Mouse (Mus musculus) A20 (cell line): Measurements from ENCODE around the gene Amt.
"Not testable (repeated sequence)": the region's sequence is repeated elsewhere in the genome, so short reads cannot be mapped to it uniquely, and the experiment has no call there.

Source experiments
- DNase-seq: peaks from one replicate; pipeline ENCODE4 v3.0.0-alpha.2; 2011; ENCODE audit warnings: low read depth, low spot score

Amt gene

DNA sequence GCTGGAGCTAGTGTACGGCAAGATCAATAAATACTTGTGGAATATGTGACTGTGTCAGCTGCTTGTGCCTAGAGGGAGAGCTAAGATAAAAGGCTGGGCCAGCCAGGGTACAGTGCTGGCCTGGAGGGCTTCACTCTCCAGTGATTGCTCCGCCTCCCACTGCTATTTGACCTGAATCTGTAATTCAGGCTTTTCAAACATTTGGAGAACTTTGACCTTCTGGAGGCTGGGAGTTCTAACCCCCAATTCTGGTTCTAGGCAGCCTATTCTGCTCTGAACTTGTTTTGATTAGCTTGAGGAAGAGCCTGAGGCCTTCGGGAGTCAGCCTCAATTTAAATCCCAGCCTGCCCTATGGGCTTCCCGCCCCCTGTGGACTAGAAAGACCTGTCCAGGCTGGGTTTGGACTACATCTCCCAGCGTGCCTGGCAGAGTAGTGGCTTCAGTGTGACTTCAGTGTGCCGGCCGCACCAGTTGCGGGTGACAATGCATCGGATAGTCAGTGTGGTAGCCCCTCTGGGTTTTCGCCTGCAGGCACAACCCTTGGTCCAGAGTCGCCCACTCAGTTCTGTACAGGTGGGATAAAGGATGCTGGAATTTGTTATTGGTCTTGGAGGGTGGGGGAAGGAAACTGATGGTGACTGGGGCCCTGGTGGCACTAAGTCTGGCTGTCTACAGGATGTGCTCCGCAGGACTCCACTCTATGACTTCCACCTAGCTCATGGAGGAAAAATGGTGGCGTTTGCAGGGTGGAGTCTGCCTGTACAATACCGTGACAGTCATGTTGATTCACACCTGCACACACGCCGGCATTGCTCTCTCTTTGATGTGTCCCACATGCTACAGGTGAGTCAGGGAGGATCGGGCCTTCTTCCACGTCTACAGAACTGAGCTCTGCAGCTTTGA, at the start of gene Amt:
Gene Amt (plus strand): TSS at position 401 of the 903 bp plus-strand sequence.
- DNase-seq, result no peak

GRCm38 (mm10) chr9:108248957-108249356, 47.7 kb upstream of the Amt start:
- DNase-seq, result no peak

- no peak for DNase-seq
Observed at GRCm38 (mm10) chr9:108251877-108252276, 44.8 kb upstream of the Amt start.

- no peak for DNase-seq
Observed at GRCm38 (mm10) chr9:108252766-108253165, 43.9 kb upstream of the Amt start.

DNA sequence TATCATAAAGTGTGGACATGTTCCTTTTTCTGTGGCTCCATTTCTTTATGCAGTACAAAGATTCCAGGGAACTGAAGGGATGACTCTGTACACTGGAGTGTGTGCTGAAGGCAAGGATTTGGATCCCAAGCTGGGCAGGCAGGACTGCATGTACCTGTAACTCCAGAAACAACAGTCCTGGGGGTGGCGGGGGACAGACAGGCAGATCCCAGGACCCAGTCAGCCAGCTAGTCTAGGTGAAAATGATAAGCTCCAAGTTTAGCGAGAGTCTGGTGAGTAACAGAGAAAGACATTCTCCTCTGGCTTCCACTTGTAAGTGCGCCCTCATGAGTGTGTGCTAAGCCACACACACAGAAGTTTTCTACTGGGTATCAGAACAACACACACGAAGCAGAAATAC, 36.1 kb upstream of the Amt start:
- DNase-seq, result no peak

DNA sequence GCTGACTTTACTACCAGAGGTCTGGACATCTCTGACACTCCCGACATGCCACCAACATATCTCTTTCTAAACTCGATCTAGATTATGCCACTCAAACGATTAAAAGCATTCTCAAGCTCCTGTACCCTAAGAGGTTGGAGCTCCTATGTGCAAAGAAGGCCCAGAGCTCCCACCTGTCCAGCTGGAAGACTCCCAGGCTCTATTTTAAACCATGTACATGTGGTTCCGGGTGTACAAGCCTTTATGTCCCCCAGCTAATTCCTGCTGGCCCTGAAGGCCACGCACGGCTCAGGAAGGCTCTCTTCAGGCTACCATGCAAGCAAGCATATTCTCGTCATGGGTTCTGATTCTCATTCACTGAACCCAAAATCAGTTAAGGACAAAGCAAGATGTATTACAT, 34.8 kb upstream of the Amt start:
- no peak for DNase-seq

DNA sequence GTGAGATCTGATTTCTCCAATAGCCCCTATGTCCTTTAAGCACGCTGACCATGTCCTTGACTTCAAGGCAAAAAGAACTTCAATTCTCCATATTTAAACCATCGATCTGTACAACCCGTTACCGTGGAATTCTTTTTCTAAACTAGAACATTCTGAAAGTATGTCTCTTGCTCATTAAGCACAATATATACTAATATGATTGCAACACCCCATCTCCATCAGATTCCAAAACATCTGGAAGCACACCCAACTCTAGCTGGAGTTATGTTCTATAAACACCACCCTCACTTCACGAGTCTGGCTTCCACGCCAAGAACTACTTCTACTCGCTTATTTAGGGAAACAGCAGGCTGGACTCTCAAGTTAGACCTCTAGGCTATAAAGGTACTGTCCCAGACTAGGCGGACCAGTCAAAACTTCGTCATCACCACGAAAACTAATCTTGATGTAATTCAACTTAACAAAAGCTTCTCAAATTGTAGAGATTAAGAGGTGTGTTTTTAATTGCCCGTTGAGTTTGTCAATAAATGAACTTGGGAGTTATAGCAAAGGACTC, 34.1 kb upstream of the Amt start:
- DNase-seq, result no peak

DNA sequence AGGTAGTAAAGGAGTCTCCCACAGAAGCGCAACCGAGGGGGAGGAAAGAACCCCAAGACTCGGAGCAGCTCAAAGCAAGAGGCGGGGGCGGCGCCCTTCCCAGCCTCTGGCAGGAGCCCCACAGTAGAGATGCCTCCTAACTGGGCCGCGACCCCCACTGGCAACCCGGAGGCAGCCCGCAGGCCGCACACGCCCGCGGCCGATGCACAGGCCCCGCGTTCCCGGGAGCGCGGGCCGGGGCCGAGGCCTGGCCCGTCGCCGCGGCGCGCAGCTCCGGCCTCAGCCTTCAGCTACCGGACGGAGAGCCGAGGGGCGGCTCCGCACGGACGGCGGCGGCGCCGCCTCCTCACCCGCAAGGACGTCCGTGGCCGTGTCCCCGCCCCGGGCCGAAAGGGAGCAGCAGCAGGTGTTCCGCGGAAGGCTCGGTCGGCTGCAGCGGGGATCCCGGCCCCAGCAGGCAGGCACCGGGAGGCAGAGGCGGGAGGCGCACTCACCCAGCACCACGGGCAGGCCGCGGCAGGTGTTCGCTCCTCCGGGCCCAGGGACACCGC, 33.4 kb upstream of the Amt start:
- no peak for DNase-seq

- peak; percentile 96 for DNase-seq
Observed at GRCm38 (mm10) chr9:108263690-108264190, 32.9 kb upstream of the Amt start, which contains the start of gene Dag1. Gene Dag1 (minus strand): TSS chr9:108263958.

- no peak for DNase-seq
Observed at GRCm38 (mm10) chr9:108264191-108264921, 32.3 kb upstream of the Amt start.

GRCm38 (mm10) chr9:108266261-108266935, 30.3 kb upstream of the Amt start:
- DNase-seq, result no peak

DNA sequence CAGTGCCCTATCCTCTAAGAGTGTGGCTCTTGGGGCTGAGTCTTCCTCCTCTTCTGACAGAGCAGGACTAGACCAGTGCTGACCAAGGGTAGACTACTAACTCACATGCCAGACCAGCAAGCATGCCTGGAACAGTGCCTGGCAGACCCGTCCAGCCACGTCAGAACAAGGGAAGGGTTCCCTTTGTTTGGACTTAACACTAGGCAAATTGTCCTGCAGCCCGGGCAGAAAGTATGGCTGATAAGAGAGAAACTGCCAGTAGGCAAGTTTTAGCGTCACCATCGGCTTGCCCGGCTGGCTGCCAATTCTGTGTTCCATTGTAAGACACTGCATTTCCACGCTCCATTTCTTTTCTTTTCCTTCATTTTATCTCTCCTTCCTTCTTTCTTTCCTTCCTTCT, 29.0 kb upstream of the Amt start:
- DNase-seq, result no peak

DNA sequence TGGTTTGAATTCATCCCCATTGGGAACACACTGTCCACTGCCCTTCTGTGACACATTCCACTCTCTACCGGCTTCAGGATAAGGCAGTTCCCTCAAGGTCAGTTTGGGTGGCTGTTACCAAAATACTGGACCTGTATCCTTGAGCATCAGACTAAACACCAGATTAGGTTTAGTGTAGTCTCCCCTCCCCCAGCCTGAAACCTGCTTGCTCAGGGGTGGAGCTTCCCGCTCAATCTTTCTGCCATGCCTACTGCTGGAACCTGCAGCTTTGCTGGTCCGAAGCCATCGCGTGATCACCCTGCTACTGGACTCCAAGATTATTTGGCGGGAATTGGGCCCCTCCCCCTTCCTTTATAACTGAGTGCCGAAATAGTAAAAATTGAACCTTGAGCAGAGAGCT, 28.0 kb upstream of the Amt start:
- DNase-seq, result not testable (repeated sequence)

DNA sequence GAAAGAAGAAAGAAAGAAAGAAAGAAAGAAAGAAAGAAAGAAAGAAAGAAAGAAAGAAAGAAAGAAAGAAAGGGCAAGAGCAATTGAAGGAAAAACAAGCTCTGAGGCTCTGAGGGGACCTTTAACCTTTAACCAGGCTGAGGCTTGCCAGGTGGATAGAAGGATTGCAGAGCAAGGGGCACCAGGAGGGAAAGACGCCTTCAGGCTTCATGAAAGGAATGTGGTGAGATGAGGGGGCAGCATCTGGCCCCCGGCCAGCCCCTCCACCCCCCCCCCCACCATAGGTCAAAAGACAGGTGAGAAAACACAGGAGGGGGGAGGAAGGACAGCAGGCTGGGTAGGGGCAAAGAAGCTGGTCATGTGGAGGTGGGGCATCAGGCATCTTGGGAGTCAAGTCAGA, 24.7 kb upstream of the Amt start:
- DNase-seq, result no peak

DNA sequence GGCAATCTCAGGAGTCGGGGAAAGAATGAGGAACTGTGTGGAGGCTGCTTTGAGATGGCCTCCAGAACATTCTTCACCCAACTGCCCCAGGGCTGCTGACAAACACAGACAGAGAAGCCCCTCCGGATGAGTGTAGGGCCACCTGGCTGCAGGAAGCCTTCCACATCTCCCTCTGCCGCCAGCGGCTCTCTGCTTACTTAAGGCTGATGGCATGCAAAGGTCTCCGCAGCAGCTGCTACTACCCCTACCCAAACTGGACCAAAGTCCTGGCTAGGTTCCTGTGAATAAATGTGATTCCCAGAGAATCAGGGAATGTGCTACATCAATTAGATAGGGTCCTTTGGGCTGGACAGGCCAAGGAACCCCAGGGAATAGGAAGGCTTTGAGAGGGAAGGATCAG, 24.0 kb upstream of the Amt start:
- DNase-seq, result no peak

DNA sequence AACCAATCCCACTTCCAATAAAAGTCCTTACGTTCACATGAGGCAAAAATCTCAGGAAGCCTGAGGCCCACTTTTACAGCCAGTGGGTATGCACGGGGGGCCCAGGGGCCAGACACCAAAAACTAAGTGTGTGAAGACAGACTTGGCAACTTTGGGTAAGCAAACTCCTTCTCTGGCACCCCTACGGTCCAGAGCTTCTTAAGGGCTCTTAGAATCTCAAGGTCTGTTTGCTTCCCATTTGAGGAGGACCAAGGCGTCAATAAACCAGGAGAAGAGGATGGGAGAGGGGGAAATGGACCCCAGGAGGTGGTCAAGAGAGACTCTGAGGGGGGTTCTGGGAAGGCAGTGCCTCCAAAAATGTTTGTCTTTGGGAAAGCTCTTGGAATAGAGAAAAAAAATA, 23.2 kb upstream of the Amt start:
- no peak for DNase-seq

DNA sequence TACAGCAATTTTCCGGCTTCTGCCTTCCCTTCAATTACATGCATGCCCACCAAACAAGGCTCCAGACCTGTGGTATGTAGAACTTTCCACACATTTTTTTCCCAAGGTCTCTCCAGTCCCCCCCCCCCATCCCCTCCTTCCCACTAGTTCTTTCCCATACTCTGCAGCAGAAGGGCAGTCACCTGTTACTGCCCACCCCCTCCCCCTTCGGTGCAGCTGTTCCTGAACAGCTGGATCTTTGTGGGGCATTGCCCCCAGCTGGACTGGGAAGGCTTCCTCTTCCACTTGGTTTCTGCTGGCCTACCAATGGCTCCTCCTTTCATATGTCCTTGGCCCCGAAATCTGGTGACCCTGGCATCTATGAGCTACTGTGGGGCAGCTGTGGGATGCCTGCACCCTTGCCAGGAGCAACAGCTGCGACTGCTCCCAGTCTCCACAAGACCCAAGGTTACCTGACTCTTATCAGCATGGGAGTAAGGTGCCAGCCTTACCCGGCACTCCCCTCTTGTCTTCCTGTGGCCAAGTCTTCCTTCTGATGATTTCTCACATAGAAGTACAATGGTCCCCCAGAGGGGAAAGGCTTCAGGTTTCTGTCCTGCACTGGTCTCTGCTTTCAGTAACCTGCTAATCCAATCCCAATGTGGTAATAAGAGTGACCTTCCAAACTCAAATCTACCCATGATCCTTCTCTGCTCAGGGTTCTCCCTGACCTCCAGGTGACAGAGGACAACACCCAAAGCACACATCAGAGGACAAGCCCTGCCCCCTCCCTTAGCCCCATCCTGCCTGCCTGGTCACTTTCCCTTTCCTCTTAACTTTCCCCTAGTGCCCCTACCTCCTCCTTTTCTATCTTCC, 21.9 kb upstream of the Amt start:
- no peak for DNase-seq

DNA sequence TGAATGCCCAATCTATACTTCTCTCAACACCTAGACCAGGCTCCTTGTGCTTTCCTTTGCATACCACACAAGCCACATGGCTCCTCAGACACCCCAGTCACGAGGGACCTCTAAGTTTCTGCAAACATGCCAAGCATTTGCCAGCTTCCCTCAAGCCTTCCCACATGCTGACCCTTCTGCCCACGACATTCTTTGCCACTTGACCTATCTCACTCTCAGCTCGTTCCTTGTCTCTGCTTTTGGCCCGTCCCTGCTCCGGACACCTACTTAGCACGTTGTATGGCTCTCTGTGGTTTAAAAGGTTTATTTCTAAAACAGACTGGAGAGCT, 21.4 kb upstream of the Amt start:
- no peak for DNase-seq

DNA sequence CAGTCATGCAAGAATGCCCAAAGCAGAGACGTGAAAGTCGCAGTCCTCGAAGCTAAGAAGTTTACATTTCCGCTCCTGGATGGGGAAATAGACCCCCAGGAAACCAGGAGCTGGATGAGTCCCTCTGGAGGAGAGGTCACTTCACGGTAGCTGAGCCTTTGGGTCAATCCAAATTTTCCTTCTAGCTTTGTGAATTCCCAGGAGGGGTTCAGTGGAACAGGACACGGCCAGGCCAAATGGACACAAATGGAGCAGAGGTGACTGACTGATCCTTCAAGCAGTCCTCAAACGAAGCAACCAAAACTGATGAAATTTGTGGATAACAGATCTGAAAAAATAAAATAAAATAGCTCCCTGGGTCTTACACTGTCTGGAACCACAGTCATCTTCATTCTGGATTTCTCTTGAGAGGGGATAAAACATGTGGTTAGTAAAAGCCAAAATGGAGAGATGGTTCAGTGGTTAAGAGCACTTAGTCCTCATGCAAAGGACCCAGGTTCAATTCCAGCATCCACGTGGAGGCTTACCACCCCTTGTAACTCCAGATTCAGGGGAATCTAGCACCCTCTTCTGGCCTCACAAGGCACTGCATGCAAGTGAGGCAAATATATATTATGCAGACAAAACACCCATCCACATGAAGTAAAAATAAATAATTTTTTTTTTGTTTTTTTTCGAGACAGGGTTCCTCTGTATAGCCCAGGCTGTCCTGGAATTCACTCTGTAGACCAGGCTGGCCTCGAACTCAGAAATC, 17.8 kb upstream of the Amt start:
- DNase-seq, result peak; percentile 77
